Mouse (Mus musculus): ENCODE data around the gene Acsf2. TPM values are rescaled to one million over a fixed set of nuclear protein-coding genes. Genes with fewer than 3 reads are reported as not detected.

The Acsf2 gene
- polyA plus RNA-seq, 1 experiment = 0.09 TPM

DNA sequence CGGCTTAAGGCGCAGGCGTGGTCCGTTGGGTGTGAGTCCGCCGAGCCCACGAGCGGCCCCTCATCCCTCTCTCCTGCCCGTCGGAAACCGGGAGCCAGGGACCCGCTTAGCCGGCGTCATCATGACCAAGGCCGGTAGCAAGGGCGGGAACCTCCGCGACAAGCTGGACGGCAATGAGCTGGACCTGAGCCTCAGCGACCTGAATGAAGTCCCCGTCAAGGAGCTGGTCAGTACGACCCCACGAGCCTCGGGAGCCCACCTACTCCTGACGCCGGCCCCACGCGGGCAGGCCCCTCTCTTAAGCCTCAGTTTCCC, 28.2 kb upstream of the Acsf2 start:
- peaks cover 24% of the 10 kb centered on the region for H3K4me1 ChIP-seq (ENCODE audit: control insufficient read depth)
- peak overlapping the region; percentile 73 for H3K4me3 ChIP-seq (replicated peaks)
- H3K36me3 ChIP-seq (ENCODE audit: control insufficient read depth) = peaks cover 39% of the 10 kb centered on the region
- H3K9me3 ChIP-seq (ENCODE audit: control insufficient read depth, low read length) = no peaks in the 10 kb centered on the region
- H3K27me3 ChIP-seq (ENCODE audit: control insufficient read depth) = no peaks in the 10 kb centered on the region
- TF ChIP-seq TAL1 (IDR thresholded peaks at IDR 0.05; ENCODE audit: low read length) = no peak
- no peak for TF ChIP-seq GATA1 (IDR thresholded peaks at IDR 0.05; ENCODE audit: low read length)

DNA sequence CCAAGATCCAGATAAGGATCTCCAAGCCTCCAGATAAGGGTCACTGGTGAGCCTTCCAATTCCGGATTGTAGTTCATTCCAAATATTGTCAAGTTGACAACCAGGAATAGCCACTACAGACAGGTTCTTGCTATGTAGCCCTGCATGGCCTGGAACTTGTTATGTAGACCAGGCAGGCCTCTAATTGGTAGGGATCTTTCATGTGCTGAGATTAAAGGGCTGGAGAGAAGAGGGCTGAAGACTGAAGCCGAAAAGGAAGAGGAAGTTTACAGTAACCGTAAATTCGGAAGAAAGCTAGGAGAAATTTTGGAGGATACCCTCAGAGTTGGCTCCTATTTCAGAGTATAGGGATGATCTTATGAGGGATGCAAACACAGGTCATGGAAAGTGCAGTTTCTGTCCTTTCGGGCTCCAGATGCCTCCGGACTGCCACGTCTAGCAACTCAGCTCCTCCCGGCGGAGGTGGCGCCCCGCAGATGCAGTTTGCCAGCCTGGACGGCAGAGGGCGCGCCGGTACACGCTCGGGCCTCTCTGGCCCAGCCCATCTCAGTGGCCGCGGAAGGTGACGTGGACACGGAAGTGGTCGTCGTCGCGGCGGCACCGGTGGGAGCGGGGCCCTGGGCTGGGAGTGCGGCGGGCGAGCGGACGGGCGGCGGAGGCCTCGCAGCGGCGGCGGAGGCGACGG, 27.7 kb upstream of the Acsf2 start, which contains the start of gene Lrrc59:
Gene Lrrc59, plus strand, starts transcription at position 569 of the 685 bp plus-strand sequence.
- H3K4me3 ChIP-seq (replicated peaks) = peak within 1 kb of the TSS; percentile 73
- TF ChIP-seq GATA1 (IDR thresholded peaks at IDR 0.05; ENCODE audit: low read length) (no peak), TAL1 (IDR thresholded peaks at IDR 0.05; ENCODE audit: low read length) (no peak)
- no peaks in the 10 kb centered on the region for H3K27me3 ChIP-seq (ENCODE audit: control insufficient read depth)
- no peaks in the 10 kb centered on the region for H3K9me3 ChIP-seq (ENCODE audit: control insufficient read depth, low read length)
- peaks cover 24% of the 10 kb centered on the region for H3K4me1 ChIP-seq (ENCODE audit: control insufficient read depth)
- peaks cover 34% of the 10 kb centered on the region for H3K36me3 ChIP-seq (ENCODE audit: control insufficient read depth)

DNA sequence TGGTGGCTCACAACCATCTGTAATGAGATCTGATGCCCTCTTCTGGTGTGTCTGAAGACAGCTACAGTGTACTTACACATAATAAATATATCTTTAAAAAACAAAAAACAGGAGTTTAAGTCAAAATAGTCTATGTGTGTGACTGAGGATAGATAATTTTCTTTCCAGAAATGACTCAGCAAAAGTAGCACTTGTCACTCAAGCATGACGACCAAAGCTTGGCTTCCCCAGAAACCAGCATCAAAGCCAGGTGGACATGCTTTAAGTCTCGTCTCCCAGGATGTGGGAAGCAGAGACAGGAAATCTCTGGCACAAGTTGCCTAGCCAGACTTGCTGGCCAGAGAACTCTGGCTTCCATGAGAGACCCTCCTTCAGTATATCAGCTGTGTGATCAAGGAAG, 20.5 kb upstream of the Acsf2 start:
- no peak overlapping the region for H3K4me3 ChIP-seq (replicated peaks)
- no peaks in the 10 kb centered on the region for H3K27me3 ChIP-seq (ENCODE audit: control insufficient read depth)
- peaks cover 10% of the 10 kb centered on the region for H3K4me1 ChIP-seq (ENCODE audit: control insufficient read depth)
- TF ChIP-seq GATA1 (IDR thresholded peaks at IDR 0.05; ENCODE audit: low read length) = no peak
- no peak for TF ChIP-seq TAL1 (IDR thresholded peaks at IDR 0.05; ENCODE audit: low read length)
- no peaks in the 10 kb centered on the region for H3K36me3 ChIP-seq (ENCODE audit: control insufficient read depth)
- H3K9me3 ChIP-seq (ENCODE audit: control insufficient read depth, low read length) = no peaks in the 10 kb centered on the region

DNA sequence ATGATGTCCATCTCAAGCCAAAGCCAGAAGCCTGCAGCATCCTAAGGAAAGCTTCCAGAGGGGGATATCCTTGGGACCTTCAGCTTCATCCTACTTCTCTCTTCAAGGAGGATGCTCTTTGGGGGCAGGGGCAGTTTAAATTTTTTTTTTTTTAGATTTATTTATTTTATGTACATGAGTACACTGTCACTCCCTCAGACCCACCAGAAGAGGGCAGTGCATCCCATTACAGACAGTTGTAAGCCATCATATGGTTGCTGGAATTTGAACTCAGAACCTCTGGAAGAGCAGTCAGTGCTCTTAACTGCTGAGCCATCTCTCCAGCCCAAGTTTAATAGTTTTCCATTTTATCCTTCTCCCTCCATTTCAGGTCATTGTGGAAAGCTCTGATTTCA, 19.8 kb upstream of the Acsf2 start:
- no peak overlapping the region for H3K4me3 ChIP-seq (replicated peaks)
- H3K36me3 ChIP-seq (ENCODE audit: control insufficient read depth) = no peaks in the 10 kb centered on the region
- H3K4me1 ChIP-seq (ENCODE audit: control insufficient read depth) = peaks cover 10% of the 10 kb centered on the region
- no peaks in the 10 kb centered on the region for H3K27me3 ChIP-seq (ENCODE audit: control insufficient read depth)
- no peaks in the 10 kb centered on the region for H3K9me3 ChIP-seq (ENCODE audit: control insufficient read depth, low read length)
- no peak for TF ChIP-seq TAL1 (IDR thresholded peaks at IDR 0.05; ENCODE audit: low read length)
- TF ChIP-seq GATA1 (IDR thresholded peaks at IDR 0.05; ENCODE audit: low read length) = no peak

GRCm38 (mm10) chr11:94620766-94621457, 19.2 kb upstream of the Acsf2 start:
- peaks cover 10% of the 10 kb centered on the region for H3K4me1 ChIP-seq (ENCODE audit: control insufficient read depth)
- no peak for TF ChIP-seq TAL1 (IDR thresholded peaks at IDR 0.05; ENCODE audit: low read length)
- no peak for TF ChIP-seq GATA1 (IDR thresholded peaks at IDR 0.05; ENCODE audit: low read length)
- no peak overlapping the region for H3K4me3 ChIP-seq (replicated peaks)
- no peaks in the 10 kb centered on the region for H3K36me3 ChIP-seq (ENCODE audit: control insufficient read depth)
- no peaks in the 10 kb centered on the region for H3K9me3 ChIP-seq (ENCODE audit: control insufficient read depth, low read length)
- H3K27me3 ChIP-seq (ENCODE audit: control insufficient read depth) = 0 out of 2 replicates have a peak, but pooled peaks cover 3% of the 10 kb centered on the region

DNA sequence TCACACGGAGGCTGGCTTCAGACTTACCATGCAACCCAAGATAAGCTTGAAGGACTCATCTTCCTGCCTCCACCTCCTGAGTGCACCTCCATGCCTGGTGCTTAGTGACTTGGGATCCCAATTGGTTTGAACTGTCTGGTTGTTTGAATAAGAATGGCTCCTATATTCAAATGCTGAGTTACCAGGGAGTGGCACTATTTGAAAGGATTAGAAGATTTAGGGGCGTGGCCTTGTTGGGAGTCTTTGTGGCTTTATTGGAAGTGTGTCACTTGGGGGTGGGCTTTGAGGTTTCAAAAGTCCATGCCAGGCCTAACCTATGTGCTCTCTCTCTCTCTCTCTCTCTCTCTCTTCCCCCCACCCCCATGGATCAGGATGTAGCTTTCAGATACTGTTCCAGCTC, 16.0 kb upstream of the Acsf2 start:
- peaks cover 9% of the 10 kb centered on the region for H3K4me1 ChIP-seq (ENCODE audit: control insufficient read depth)
- TF ChIP-seq GATA1 (IDR thresholded peaks at IDR 0.05; ENCODE audit: low read length) (no peak), TAL1 (IDR thresholded peaks at IDR 0.05; ENCODE audit: low read length) (no peak)
- H3K27me3 ChIP-seq (ENCODE audit: control insufficient read depth) = peaks cover 11% of the 10 kb centered on the region
- no peaks in the 10 kb centered on the region for H3K9me3 ChIP-seq (ENCODE audit: control insufficient read depth, low read length)
- no peaks in the 10 kb centered on the region for H3K36me3 ChIP-seq (ENCODE audit: control insufficient read depth)
- H3K4me3 ChIP-seq (replicated peaks) = no peak overlapping the region

GRCm38 (mm10) chr11:94615494-94615893, 13.8 kb upstream of the Acsf2 start:
- no peaks in the 10 kb centered on the region for H3K4me1 ChIP-seq (ENCODE audit: control insufficient read depth)
- no peaks in the 10 kb centered on the region for H3K9me3 ChIP-seq (ENCODE audit: control insufficient read depth, low read length)
- H3K36me3 ChIP-seq (ENCODE audit: control insufficient read depth) = no peaks in the 10 kb centered on the region
- H3K27me3 ChIP-seq (ENCODE audit: control insufficient read depth) = peaks cover 11% of the 10 kb centered on the region
- H3K4me3 ChIP-seq (replicated peaks) = no peak overlapping the region
- TF ChIP-seq TAL1 (IDR thresholded peaks at IDR 0.05; ENCODE audit: low read length) (no peak), GATA1 (IDR thresholded peaks at IDR 0.05; ENCODE audit: low read length) (no peak)

- Histone ChIP-seq H3K4me3 (replicated peaks) (no peak overlapping the region), H3K9me3 (ENCODE audit: control insufficient read depth, low read length) (no peaks in the 10 kb centered on the region), H3K36me3 (ENCODE audit: control insufficient read depth) (no peaks in the 10 kb centered on the region), H3K27me3 (ENCODE audit: control insufficient read depth) (peaks cover 11% of the 10 kb centered on the region), H3K4me1 (ENCODE audit: control insufficient read depth) (no peaks in the 10 kb centered on the region)
- no peak for TF ChIP-seq TAL1 (IDR thresholded peaks at IDR 0.05; ENCODE audit: low read length)
- no peak for TF ChIP-seq GATA1 (IDR thresholded peaks at IDR 0.05; ENCODE audit: low read length)
Measured at GRCm38 (mm10) chr11:94614603-94615002, 12.9 kb upstream of the Acsf2 start.
